ENCODE assay signal across 8 mouse cellular contexts in the genomic region with DNA sequence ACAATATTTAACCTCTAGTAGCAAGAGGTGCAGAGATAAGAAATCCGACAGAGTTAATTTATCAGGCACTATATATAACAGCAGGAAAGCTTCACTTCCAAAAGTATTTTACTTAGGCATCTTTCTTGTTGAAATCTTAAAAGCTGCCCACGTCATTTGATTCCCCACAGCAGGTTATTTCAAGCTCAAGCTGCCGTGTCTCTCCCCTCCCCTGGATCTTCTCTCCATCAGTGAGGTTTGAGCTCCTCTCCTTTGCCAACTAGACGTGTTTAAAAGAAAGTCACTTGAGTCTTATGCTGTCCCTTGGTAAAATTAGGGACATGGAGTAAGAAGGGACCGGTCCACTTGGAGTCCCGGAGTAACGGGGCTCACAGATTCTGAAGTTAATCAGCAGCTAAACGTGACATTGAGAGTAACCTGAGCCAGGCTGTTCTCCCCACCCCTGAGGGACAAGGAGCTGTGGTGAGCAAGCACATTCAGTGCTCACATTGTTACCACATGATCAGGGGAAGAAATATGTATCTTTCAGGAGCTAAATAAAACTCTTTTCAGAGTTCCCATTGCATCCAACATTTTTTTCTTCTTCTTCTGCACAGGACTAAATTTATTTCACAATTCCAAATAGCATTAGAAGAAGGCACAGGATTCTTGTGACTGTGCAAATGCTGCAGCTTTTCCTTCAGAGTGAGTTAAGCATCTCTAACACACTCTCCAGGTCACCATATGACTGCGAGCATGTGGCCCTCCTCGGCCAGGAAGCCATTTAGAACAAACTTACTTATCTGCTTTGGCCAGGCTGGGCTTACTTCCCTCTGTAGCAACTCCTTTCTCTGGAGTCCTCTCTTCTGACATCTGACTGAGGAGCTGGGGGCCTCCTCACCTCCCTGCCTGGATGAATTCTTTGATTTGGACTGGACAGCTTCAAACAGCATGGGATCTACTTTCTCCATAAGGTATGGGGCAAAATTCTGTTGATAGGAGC. TPM values are rescaled to one million over a fixed set of nuclear protein-coding genes. Genes with fewer than 3 reads are reported as not detected.
DNase-seq lines count a peak whose midpoint lies in the region; ATAC-seq and TF ChIP-seq lines count a peak whose summit lies in the region.

Pde4d (plus strand) TSS at position 833 of the 982 bp plus-strand sequence.

- H3K27me3 ChIP-seq in hindbrain, embryonic 12.5 days = no peaks in the 10 kb centered on the region
- H3K27me3 ChIP-seq in midbrain, embryonic 10.5 days (ENCODE audit: low read depth, poor library complexity, severe bottlenecking) = no peaks in the 10 kb centered on the region

- H3K4me1 ChIP-seq in ES-E14 (ENCODE audit: control insufficient read depth in 2 of 2, insufficient read depth in 2 of 2, low read length in 2 of 2, poor library complexity in 1 of 2) = no peaks in the 10 kb centered on the region
- H3K4me1 ChIP-seq in bone marrow, adult 2 months (ENCODE audit: control insufficient read depth, insufficient read depth, low read length) = no peaks in the 10 kb centered on the region
- H3K4me1 ChIP-seq in hindbrain, embryonic 12.5 days = no peaks in the 10 kb centered on the region
- no peaks in the 10 kb centered on the region for H3K4me1 ChIP-seq in midbrain, embryonic 10.5 days

- ATAC-seq in hindbrain, embryonic 12.5 days (ENCODE audit: low FRiP score) = no peak

- no peak for DNase-seq in ES-E14 (ENCODE audit: low read depth, low spot score)
- DNase-seq in gastrocnemius, adult 18-20 months (ENCODE audit: low spot score) = no peak
- DNase-seq in left cerebral cortex, adult 8-10 months (ENCODE audit: low spot score in 2 of 2) = peak; percentile 15 to 32
- DNase-seq in midbrain, embryonic 10.5 days (ENCODE audit: low spot score) = no peak
- no peak for DNase-seq in retina, postnatal 1 day
- DNase-seq in ovary, postnatal 10 days (ENCODE audit: low spot score) = no peak

- no peak within 1 kb of the TSS for H3K4me3 ChIP-seq in ES-E14 (ENCODE audit: insufficient read depth in 1 of 2, low read depth in 1 of 2, low read length in 2 of 2, poor library complexity in 1 of 2, severe bottlenecking in 1 of 2)
- H3K4me3 ChIP-seq in bone marrow, adult 2 months (replicated peaks; ENCODE audit: control insufficient read depth, low read depth, low read length) = no peak within 1 kb of the TSS
- no peak within 1 kb of the TSS for H3K4me3 ChIP-seq in hindbrain, embryonic 12.5 days
- no peak within 1 kb of the TSS for H3K4me3 ChIP-seq in midbrain, embryonic 10.5 days

- no peak for TF ChIP-seq CTCF in bone marrow, adult 2 months (IDR thresholded peaks at IDR 0.05; ENCODE audit: control insufficient read depth, insufficient read depth, low read length)

- H3K9me3 ChIP-seq in ES-E14 (ENCODE audit: control insufficient read depth, insufficient read depth, low read depth, low read length) = no peaks in the 10 kb centered on the region
- no peaks in the 10 kb centered on the region for H3K9me3 ChIP-seq in hindbrain, embryonic 12.5 days (replicated peaks)
- no peaks in the 10 kb centered on the region for H3K9me3 ChIP-seq in midbrain, embryonic 10.5 days (replicated peaks)

- in situ Hi-C loops in ES-E14 (cut with MboI; ENCODE audit: low sequenced_read_pairs in 2 of 2, unreplicated experiment in 2 of 2) = no loop called here

- H3K9ac ChIP-seq in ES-E14 (ENCODE audit: insufficient read depth, low read depth, low read length, poor library complexity, severe bottlenecking) = no peak within 1 kb of the TSS
- no peak within 1 kb of the TSS for H3K9ac ChIP-seq in hindbrain, embryonic 12.5 days

- no peaks in the 10 kb centered on the region for H3K36me3 ChIP-seq in ES-E14 (ENCODE audit: control insufficient read depth, insufficient read depth, low read length, poor library complexity, severe bottlenecking)
- H3K36me3 ChIP-seq in hindbrain, embryonic 12.5 days = no peaks in the 10 kb centered on the region
- no peaks in the 10 kb centered on the region for H3K36me3 ChIP-seq in midbrain, embryonic 10.5 days

- 16% methylated on average over 10 of the region's 10 CpGs for WGBS in bone marrow, adult 2 months
- WGBS in hindbrain, embryonic 12.5 days = 50% methylated on average over 10 of the region's 10 CpGs
- 59% methylated on average over 10 of the region's 10 CpGs for WGBS in midbrain, embryonic 10.5 days

- H3K4me2 ChIP-seq in hindbrain, embryonic 12.5 days (replicated peaks) = no peak within 1 kb of the TSS

- H3K27ac ChIP-seq in ES-E14 (ENCODE audit: insufficient read depth, low read depth, low read length, poor library complexity, severe bottlenecking) = no peak within 1 kb of the TSS
- H3K27ac ChIP-seq in bone marrow, adult 2 months (ENCODE audit: control insufficient read depth, insufficient read depth, low read depth, low read length, poor library complexity) = no peak within 1 kb of the TSS
- H3K27ac ChIP-seq in hindbrain, embryonic 12.5 days = no peak within 1 kb of the TSS
- H3K27ac ChIP-seq in midbrain, embryonic 10.5 days (replicated peaks) = no peak within 1 kb of the TSS

- TF ChIP-seq POLR2A in bone marrow, adult 2 months (IDR thresholded peaks at IDR 0.05; ENCODE audit: borderline replicate concordance, control insufficient read depth, low read depth, low read length) = no peak

TF ChIP-seq in ES-E14, 5 proteins besides CTCF, POLR2A, EP300 and RAD21:
- TF ChIP-seq ZC3H11A (IDR thresholded peaks at IDR 0.05; ENCODE audit: borderline replicate concordance, low read depth, low read length) (no peak), ZNF384 (IDR thresholded peaks at IDR 0.05; ENCODE audit: low read depth, low read length) (no peak), HCFC1 (IDR thresholded peaks at IDR 0.05; ENCODE audit: borderline replicate concordance, insufficient read depth, low read length) (no peak), CHD2 (IDR thresholded peaks at IDR 0.05; ENCODE audit: low read depth, low read length) (no peak), MAFK (IDR thresholded peaks at IDR 0.05; ENCODE audit: insufficient read depth, low read depth, low read length) (no peak)

RNA-seq across cellular contexts. Expression of gene Pde4d, which starts in this region (rescaled TPM):
- 10.4 and 12.2 TPM in 2 replicates for total RNA-seq in ES-E14 (2012; rRNA removed)
- 6.5 and 17.6 TPM in 2 replicates for polyA plus RNA-seq in bone marrow, adult 2 months (2011; ENCODE audit: insufficient read depth, insufficient read length, low replicate concordance, missing spikeins)
- 100 to 1,000 TPM; 284 to 289 TPM for total RNA-seq in gastrocnemius, adult 18-20 months (2021)
- 18.4 and 20.6 TPM in 2 replicates for polyA plus RNA-seq in hindbrain, embryonic 12.5 days (2016; fragmentation: Nextera tagmentation; extraction: Ambion mirVana)
- 100 to 1,000 TPM in 2 of 4 experiments, 10 to 100 TPM in 2; 92.8 to 110 (median 99.5) TPM for total RNA-seq in left cerebral cortex, adult 8-10 months (2022)
- polyA plus RNA-seq in midbrain, embryonic 10.5 days (2016; fragmentation: Nextera tagmentation; extraction: Ambion mirVana) = 10.8 and 13.9 TPM in 2 replicates

Comparison
In these comparisons a context has a peak if more than half of its experiments do, and no peak if none do; other contexts are left out.
1. DNase-seq: peak in left cerebral cortex, adult 8-10 months (2 of 2); none in ES-E14 (single experiment), gastrocnemius, adult 18-20 months (single experiment), midbrain, embryonic 10.5 days (single experiment), retina, postnatal 1 day (single experiment) and ovary, postnatal 10 days (single experiment).